Mouse (Mus musculus) erythroblast, adult 5-6 weeks (primary cell): ENCODE results near the gene Ralgapb. TPM values are rescaled to one million over a fixed set of nuclear protein-coding genes. Genes with fewer than 3 reads are reported as not detected.

ENCODE experiments used
- ATAC-seq: replicated peaks from 2 replicates; pipeline ENCODE4 v1.8.0; 2016; ENCODE audit warnings: moderate number of reproducible peaks, mild to moderate bottlenecking, moderate TSS enrichment, inconsistent platforms; ENCODE audit not compliant: poor library complexity, low FRiP score, severe bottlenecking
- total RNA-seq, 2 experiments: library from RNA; stranded (forward) in 1 of 2; stranded (reverse) in 1 of 2; fragments of 150-400 nt in 1 of 2; fragments of 200-764, 138-1000 nt in 1 of 2; gene quantifications; 2 replicates each; pipeline versions ENCODE4 v1.2.3 to v1.2.4; 2015 to 2017; ENCODE audit warnings: low replicate concordance in 2 of 2

Gene Ralgapb
- total RNA-seq (2015; ENCODE audit: low replicate concordance), result 6.5 and 18.8 TPM in 2 replicates
- total RNA-seq (2017; ENCODE audit: low replicate concordance), result 15.3 and 17.2 TPM in 2 replicates

DNA sequence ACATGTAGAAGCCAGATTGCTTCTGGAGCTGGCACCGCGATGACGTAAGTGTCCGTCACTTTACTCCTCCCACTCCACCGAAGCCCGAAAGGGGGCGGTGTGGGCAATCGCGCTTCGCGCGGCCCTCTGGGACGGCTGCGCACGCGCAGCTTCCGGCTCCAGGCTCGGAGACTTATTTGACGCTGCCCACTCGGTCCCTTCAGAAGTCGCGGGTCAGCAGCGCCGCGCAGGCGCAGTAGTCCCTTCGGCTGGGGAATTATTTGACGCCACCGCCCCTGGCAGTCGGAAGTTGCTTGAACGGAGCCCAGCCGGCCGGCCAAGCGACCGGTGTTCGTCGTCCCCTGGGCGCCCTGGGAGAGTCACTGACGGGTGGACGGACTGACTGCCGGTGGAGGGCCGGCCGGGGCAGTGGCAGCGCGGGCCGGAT lies at the start of gene Ralgapb:
TSS of gene Ralgapb (plus strand) at position 254 of the 427 bp plus-strand sequence.
- peak; percentile 98 for ATAC-seq

DNA sequence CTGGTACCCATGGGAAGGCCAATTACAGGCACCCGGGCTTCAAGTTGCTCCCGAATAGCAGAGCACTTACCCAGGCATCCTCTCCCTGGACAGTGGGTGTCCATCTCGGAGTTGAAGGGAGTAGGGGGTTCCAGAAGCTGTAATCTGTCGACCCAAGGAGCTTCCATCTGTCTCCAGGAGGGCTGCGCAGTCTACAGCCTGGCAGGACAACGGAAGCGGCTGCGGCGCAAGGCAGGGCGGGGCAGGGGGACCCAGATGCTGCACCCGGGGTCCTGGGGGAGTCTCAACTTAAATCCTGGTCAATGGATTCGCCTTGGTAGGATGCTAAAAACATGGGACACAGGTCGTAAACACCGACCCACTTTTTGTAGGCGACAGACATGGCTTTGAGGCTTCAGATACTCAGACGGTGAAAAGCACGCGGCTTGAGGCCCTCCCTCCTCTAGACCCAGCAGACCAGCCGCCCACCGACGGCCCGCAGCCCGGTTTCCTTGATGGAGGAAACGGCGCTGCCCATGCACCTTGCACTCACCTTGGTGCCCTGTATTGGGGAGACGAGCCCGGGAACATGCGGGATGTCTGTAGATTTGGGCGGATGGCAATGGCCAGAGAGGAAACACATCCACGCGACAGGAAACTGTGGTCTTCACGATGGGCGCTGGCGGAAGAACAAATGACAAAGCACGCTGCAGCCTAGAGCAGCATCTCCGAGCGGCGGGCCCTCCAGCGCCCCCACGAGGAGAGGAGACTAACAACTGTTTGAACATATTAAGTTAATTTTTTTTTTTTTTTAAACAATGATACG lies 48.6 kb upstream of the Ralgapb start:
- peak; percentile 91 for ATAC-seq

DNA sequence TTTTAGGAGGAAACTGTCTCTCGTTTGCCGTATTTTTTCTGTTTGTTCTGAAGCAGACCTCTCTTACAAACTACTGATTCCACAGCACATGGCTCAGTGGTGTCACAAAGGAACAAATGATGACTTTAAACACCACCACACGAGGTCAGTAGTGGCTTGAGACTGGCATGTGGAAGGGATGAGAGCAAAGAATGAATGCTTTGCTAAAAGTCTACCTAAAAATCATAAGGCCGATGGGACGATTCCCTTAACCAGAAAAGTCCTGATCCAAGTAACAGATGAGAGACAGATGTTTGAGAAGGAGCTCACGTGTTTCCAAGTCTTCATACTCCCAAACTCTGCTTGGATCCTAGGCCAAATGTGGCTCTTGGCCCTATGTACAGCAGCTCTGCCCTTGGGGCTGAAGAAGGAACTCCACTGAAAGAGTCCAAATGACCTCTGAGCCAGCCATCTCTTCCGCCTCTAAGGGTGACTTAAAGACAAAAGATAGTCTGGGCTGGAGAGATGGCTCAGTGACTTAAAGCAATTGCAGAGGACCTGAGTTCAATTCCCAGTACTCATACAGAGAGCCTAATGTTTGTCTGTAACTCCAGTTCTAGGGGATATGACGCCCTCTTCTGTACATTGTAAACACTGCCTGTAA lies 47.8 kb upstream of the Ralgapb start:
- ATAC-seq, result peak; percentile 48; the same call in 1 of the 2 replicates

- ATAC-seq, result no peak
Observed at GRCm38 (mm10) chr2:158364175-158364574, 45.5 kb upstream of the Ralgapb start.

GRCm38 (mm10) chr2:158365099-158365850 lies 44.4 kb upstream of the Ralgapb start:
- ATAC-seq, result no peak

GRCm38 (mm10) chr2:158367654-158368053 lies 42.0 kb upstream of the Ralgapb start:
- no peak for ATAC-seq

DNA sequence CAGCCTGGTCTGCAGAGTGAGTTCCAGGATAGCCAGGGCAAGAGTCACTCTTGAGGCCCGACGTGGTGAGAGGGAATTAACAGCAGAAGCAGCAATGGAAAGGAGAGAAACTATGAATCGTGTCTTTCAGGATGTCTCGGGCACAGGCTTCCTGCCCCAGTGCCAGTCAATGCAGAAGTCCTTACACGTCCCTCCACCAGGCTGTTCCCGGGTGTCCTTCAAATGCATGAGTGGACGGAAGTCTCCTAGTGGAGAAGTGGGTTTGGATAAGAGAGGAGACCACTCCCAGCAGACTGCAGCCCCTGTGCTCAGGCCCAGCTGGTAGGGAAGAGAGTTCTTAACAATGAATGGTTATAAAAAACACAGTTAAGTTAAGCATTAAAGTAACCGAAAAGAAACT lies 41.3 kb upstream of the Ralgapb start:
- no peak for ATAC-seq

DNA sequence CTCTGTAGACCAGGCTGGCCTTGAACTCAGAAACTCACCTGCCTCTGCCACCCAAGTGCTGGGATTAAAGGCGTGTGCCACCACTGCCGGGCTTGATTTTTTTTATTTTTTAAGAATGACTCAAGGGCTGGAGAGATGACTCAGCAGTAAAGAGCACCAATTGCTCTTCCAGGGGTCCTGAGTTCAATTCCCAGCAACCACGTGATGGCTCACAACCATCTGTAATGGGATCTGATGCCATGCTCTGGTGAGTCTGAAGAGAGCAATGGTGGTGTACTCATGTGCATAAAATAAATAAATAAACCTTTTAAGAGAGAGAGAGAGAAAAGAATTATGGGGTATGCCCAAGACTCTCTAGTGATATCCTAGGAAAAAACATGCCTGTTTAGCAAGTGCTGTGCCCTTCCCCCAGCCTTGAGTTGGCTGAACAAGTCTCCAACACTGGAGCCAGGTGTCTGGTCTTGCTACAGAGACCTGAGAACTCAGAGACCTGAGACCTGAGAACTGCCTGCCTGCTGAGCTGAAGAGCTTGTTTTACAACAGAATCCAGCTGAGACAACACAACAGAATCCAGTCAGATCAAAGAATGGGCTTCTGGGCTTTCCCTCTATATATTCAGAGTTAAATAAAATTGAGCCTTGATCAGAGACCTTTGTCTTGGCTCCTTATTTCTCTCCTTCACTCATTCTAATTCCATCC lies 40.0 kb upstream of the Ralgapb start:
- no peak for ATAC-seq

- ATAC-seq, result no peak
Observed at GRCm38 (mm10) chr2:158370173-158370550, 39.5 kb upstream of the Ralgapb start.

GRCm38 (mm10) chr2:158373061-158373460 lies 36.6 kb upstream of the Ralgapb start:
- no peak for ATAC-seq

- no peak for ATAC-seq
Observed at GRCm38 (mm10) chr2:158373516-158373915, 36.1 kb upstream of the Ralgapb start.

DNA sequence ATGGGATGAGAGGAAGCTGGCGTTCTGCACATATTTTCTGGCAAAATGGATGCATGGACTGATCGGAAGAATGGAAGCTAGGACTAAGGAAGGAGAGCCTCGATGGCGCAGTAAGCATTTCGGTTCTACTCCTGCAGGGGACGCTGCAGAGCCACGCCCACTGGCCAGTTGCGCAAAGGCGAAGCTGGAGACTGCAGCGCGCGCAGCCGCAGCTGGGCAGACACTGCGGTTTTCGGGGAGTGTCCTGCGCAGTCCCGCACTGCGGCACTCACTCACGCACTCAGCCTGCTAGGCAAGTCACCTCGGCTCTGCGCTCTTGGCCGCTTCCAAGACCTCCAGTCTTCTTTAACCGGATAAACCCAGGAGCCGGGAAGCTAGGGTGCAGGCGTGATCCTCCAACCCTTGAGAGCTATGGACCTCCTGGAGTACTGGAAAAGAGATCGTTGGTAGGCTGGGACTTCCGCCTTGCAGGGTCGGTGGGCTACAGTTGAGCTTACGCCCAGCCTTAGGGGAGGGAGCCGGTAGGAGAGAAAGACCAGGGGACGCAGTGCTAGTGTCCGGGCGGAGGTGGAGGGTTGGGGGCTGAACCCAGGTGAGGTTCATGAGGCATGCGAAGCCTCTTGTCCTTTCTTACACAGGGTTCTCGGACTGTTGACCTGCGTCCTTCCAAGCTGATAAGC lies 34.1 kb upstream of the Ralgapb start, which contains the start of gene Snhg11:
TSS of gene Snhg11 (plus strand) at position 196 of the 680 bp plus-strand sequence.
- no peak for ATAC-seq

GRCm38 (mm10) chr2:158376123-158376687 lies 33.4 kb upstream of the Ralgapb start:
- ATAC-seq, result no peak

DNA sequence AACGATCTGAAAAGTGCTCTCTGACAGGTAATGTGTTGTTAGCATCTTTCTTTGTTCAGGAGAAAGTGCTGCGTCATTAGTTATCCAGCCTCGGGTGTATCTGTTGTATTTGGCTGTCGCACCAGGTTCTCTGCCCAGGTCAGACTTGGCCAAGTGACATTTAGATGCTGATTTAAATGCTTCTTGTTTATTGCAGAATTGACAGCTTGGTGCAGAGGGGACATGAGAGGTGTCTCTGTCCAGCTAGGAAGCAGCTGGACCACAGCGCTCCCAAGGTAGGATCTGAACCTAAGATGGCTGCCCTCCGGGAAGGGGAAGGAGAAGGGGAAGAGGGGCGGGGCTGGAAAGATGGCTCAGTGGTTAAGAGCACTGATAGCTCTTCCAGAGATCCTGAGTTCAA lies 32.9 kb upstream of the Ralgapb start:
- ATAC-seq, result no peak

DNA sequence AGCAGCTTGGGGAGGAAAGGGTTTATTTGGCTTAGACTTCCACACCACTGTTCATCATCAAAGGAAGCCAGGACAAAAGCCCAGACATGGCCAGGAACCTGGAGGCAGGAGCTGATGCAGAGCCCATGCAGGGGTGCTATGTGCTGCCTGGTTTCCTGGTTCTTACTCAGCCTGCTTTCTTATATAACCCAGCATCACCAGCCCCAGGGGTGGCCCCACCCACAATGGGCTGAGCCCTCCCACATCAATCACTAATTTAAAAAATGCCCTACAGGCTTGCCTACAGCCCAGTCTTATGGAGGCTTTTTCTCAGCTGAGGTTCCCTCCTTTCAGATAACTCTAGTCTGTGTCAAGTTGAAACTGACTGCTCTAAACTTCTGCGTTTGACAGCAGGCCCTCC lies 31.8 kb upstream of the Ralgapb start:
- no peak for ATAC-seq

DNA sequence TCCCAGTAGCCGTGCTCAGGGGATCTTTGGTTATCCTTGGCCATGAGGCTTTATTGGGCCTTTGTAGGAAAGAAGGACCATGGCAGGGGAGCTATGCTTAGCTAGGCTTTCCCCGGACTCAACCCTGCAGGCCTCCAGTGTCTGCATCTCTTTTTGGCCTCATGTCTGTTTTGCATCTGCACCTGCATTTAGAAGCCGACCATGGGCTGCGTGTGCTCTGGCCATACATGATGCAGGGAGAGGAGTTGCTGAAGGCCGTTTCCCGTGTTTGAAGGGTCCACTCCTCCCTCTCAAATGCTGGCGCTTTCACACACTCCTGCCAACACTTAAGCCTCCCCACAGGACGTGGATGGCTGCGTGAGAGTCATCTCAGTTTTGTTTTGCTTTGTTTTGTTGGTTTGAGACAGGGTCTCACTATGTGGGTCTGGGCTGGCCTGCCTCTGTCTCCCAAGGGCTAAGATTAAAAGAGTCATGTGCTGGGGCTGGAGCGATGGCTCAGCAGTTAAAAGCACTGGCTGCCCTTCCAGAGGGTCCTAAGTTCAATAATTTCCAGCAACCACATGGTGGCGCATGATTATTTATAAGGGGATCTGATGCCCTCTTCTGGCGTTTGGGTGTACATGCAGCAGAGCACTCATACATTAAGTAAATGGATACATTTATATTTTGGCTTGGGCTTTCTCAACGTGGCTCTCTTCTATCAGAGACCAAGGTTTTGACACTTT lies 30.1 kb upstream of the Ralgapb start:
- peak; percentile 71 for ATAC-seq

GRCm38 (mm10) chr2:158386072-158386471 lies 23.6 kb upstream of the Ralgapb start:
- no peak for ATAC-seq

- ATAC-seq, result no peak
Observed at GRCm38 (mm10) chr2:158389421-158389820, 20.2 kb upstream of the Ralgapb start.
